Mouse (Mus musculus) ES-E14 (cell line): ENCODE measurements around the gene Hist1h4c.

ENCODE experiments used
- CHD2 ChIP-seq: IDR thresholded peaks from 2 replicates; pipeline ENCODE4 v1.6.1; 2014; ENCODE audit warnings: mild to moderate bottlenecking, low read depth, low read length, inconsistent platforms
- HCFC1 ChIP-seq: IDR thresholded peaks from 2 replicates; pipeline ENCODE4 v1.6.1; 2012; ENCODE audit warnings: low read length, inconsistent platforms, borderline replicate concordance; ENCODE audit not compliant: insufficient read depth
- ZNF384 ChIP-seq: IDR thresholded peaks from 2 replicates; pipeline ENCODE4 v1.6.1; 2012; ENCODE audit warnings: low read depth, low read length, inconsistent platforms

DNA sequence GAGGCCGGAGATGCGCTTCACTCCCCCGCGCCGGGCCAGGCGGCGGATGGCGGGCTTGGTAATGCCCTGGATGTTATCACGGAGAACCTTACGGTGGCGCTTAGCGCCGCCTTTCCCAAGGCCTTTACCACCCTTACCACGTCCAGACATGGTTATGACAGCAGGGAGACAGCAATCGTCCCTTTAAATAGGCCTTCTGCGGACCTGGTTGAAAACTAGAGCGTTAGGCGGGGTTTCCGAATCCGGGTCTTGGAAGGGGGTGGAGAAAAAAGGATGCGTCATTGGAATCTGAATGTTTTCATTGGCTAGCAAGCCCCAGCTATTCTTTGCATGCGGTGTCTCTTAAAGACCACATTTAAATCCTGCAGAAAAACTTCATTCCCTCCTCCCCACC lies at the start of gene Hist1h4c:
- TF ChIP-seq CHD2: no peak
- no peak for TF ChIP-seq ZNF384
- TF ChIP-seq HCFC1: peak; percentile 37; the same call in 1 of the 2 replicates
